Mouse (Mus musculus): ENCODE measurements around the gene Cers3. TPM values are rescaled to one million over a fixed set of nuclear protein-coding genes. Genes with fewer than 3 reads are reported as not detected.

Gene Cers3
- polyA plus RNA-seq, 1 experiment from 2014 or later: 0.60 TPM

DNA sequence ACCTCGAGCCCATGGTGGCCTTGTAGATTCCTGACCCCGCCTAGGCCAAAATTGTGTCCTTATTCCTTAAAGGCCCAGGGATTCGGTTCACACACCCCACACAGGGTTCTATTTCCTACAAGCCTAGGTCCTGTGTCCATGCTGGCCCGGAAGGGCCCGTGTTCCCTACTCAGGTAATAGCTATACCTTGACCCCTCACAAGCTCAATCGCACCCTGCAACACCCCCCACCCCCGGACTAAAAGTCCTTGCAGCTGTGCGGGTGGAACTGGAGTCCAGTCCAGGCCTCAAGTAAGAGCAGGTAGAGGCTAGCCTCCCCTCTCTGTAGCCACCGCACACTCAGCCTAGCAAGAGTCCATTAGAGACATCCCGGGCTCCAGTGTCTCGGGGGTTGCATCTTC is 9.4 kb upstream of the Cers3 start:
- Histone ChIP-seq H3K27me3 (replicated peaks; ENCODE audit: control insufficient read depth, insufficient read depth, low read length) (no peaks in the 10 kb centered on the region), H3K36me3 (ENCODE audit: control insufficient read depth, insufficient read depth) (no peaks in the 10 kb centered on the region), H3K4me3 (replicated peaks; ENCODE audit: low read length) (no peak overlapping the region), H3K4me1 (replicated peaks; ENCODE audit: control insufficient read depth, insufficient read depth, low read length) (no peaks in the 10 kb centered on the region), H3K9me3 (ENCODE audit: control insufficient read depth, low read length) (no peaks in the 10 kb centered on the region), H3K27ac (ENCODE audit: low read length) (no peak overlapping the region), H3K9ac (replicated peaks; ENCODE audit: low read depth, low read length) (no peak overlapping the region), H3K4me2 (ENCODE audit: low read length) (no peak overlapping the region)
- 95% methylated on average over 11 of the region's 11 CpGs for WGBS
- ATAC-seq: no peak

DNA sequence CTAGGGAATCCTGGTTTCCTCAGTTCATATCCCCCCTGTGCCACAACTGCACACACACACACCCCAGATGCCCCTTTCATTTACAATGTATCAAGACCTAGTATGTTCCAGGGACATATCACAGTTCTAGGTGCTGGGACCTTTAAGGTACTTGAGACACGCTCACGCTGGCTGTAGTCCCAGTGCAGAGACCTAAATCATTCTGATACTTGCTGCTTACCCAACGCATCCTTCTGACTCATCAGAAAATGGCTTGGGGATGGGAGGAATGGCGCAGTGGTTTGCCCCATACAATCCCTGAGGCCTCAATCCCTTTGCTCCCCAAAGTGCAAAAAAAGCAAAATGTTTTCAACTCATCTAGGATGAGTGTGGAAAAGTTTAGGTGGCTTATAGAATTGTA is 8.8 kb upstream of the Cers3 start:
- H3K4me1 ChIP-seq (replicated peaks; ENCODE audit: control insufficient read depth, insufficient read depth, low read length): no peaks in the 10 kb centered on the region
- H3K4me2 ChIP-seq (ENCODE audit: low read length): no peak overlapping the region
- H3K36me3 ChIP-seq (ENCODE audit: control insufficient read depth, insufficient read depth): no peaks in the 10 kb centered on the region
- no peaks in the 10 kb centered on the region for H3K9me3 ChIP-seq (ENCODE audit: control insufficient read depth, low read length)
- ATAC-seq: no peak
- H3K4me3 ChIP-seq (replicated peaks; ENCODE audit: low read length): no peak overlapping the region
- H3K27ac ChIP-seq (ENCODE audit: low read length): no peak overlapping the region
- no peaks in the 10 kb centered on the region for H3K27me3 ChIP-seq (replicated peaks; ENCODE audit: control insufficient read depth, insufficient read depth, low read length)
- H3K9ac ChIP-seq (replicated peaks; ENCODE audit: low read depth, low read length): no peak overlapping the region
- 95% methylated on average over 4 of the region's 4 CpGs for WGBS

DNA sequence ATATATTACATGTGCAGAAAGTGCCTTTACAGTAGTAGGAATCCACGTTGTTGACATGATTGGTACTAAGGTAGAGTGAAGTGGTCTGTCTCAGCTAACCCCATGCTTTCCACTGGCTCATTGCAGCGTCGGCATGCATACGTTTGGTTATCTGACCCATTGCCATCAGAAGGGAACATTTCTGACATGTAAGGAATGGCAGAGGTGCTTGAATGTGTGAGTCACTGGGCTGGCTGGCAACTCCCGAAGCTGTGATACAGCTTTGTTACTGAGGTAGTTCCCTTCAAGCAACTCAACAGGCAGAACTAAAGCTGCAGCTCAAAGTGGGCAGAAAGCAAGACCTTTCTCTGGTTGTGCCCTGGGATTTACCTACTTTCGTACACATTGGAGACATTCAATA is 8.3 kb upstream of the Cers3 start:
- Histone ChIP-seq H3K27me3 (replicated peaks; ENCODE audit: control insufficient read depth, insufficient read depth, low read length) (no peaks in the 10 kb centered on the region), H3K4me2 (ENCODE audit: low read length) (no peak overlapping the region), H3K4me3 (replicated peaks; ENCODE audit: low read length) (no peak overlapping the region), H3K9me3 (ENCODE audit: control insufficient read depth, low read length) (no peaks in the 10 kb centered on the region), H3K4me1 (replicated peaks; ENCODE audit: control insufficient read depth, insufficient read depth, low read length) (no peaks in the 10 kb centered on the region), H3K27ac (ENCODE audit: low read length) (no peak overlapping the region), H3K9ac (replicated peaks; ENCODE audit: low read depth, low read length) (no peak overlapping the region), H3K36me3 (ENCODE audit: control insufficient read depth, insufficient read depth) (no peaks in the 10 kb centered on the region)
- 96% methylated on average over 6 of the region's 6 CpGs for WGBS
- ATAC-seq: no peak

DNA sequence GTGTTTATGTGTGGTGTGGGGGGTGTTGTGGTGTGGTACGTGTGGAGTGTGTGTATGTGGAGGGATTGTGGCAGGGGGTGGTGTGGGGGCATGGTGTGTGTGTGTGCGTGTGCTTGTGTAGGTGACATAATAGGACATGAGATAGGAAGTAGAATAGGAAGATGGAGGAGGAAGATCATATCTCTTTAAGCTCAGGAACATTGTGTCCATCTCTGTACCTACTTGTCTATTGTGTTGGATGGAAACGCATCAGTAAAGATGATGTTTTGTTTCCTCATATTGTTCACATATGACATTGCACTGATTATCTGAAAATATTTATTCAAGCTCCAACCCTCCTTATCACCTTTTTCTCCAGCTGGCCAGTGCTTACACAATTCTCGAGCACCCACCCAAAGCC is 5.9 kb upstream of the Cers3 start:
- Histone ChIP-seq H3K9ac (replicated peaks; ENCODE audit: low read depth, low read length) (no peak overlapping the region), H3K36me3 (ENCODE audit: control insufficient read depth, insufficient read depth) (no peaks in the 10 kb centered on the region), H3K4me1 (replicated peaks; ENCODE audit: control insufficient read depth, insufficient read depth, low read length) (no peaks in the 10 kb centered on the region), H3K27ac (ENCODE audit: low read length) (no peak overlapping the region), H3K27me3 (replicated peaks; ENCODE audit: control insufficient read depth, insufficient read depth, low read length) (no peaks in the 10 kb centered on the region), H3K4me3 (replicated peaks; ENCODE audit: low read length) (no peak overlapping the region), H3K4me2 (ENCODE audit: low read length) (no peak overlapping the region), H3K9me3 (ENCODE audit: control insufficient read depth, low read length) (no peaks in the 10 kb centered on the region)
- no peak for ATAC-seq
- WGBS: 94% methylated on average over 4 of the region's 4 CpGs

DNA sequence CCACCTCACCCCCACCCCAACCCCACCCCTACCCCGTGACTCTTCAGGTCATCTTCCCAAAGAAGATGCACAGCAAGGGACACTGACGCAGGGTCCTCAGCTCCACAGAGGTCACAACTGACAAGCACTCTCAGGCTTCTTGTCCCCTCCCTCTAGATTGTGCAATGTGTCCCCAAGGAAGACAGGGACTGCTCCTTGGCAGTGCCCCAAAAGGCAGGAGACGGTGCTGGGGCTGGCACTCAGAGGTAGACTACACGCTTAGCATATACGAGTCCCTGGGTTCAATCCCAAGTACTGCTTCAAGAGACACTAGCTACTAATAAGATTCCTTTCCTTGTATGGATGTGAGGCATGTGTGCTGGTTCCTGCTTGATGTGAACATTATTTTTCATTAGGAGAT is 2.3 kb upstream of the Cers3 start:
- no peaks in the 10 kb centered on the region for H3K4me1 ChIP-seq (replicated peaks; ENCODE audit: control insufficient read depth, insufficient read depth, low read length)
- no peak for ATAC-seq
- H3K9me3 ChIP-seq (ENCODE audit: control insufficient read depth, low read length): no peaks in the 10 kb centered on the region
- H3K27me3 ChIP-seq (replicated peaks; ENCODE audit: control insufficient read depth, insufficient read depth, low read length): no peaks in the 10 kb centered on the region
- H3K9ac ChIP-seq (replicated peaks; ENCODE audit: low read depth, low read length): no peak overlapping the region
- H3K27ac ChIP-seq (ENCODE audit: low read length): no peak overlapping the region
- WGBS: 73% methylated on average over 5 of the region's 5 CpGs
- H3K4me3 ChIP-seq (replicated peaks; ENCODE audit: low read length): no peak overlapping the region
- H3K4me2 ChIP-seq (ENCODE audit: low read length): no peak overlapping the region
- no peaks in the 10 kb centered on the region for H3K36me3 ChIP-seq (ENCODE audit: control insufficient read depth, insufficient read depth)

DNA sequence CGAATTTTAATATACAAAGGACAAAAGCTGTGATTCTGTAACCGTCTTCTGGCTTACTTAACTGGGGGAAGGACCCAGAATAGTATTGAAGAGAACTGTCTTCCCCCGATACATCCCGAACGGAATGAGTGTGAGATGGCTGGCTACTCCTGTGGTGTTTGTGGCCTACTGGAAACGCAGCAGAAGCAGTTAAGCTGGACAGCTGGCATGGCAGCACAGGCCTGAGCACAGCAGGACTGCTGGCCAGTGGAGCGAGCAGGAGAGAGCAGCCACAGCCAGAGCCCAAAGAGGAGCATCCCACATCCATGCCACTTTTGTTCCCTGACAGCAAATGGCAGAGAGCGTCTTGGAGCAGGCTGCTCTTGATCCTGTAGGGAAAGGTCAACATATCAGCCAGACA is 1.9 kb upstream of the Cers3 start:
- H3K36me3 ChIP-seq (ENCODE audit: control insufficient read depth, insufficient read depth): no peaks in the 10 kb centered on the region
- no peaks in the 10 kb centered on the region for H3K27me3 ChIP-seq (replicated peaks; ENCODE audit: control insufficient read depth, insufficient read depth, low read length)
- no peak overlapping the region for H3K4me2 ChIP-seq (ENCODE audit: low read length)
- no peak overlapping the region for H3K27ac ChIP-seq (ENCODE audit: low read length)
- ATAC-seq: no peak
- no peak overlapping the region for H3K4me3 ChIP-seq (replicated peaks; ENCODE audit: low read length)
- no peak overlapping the region for H3K9ac ChIP-seq (replicated peaks; ENCODE audit: low read depth, low read length)
- no peaks in the 10 kb centered on the region for H3K4me1 ChIP-seq (replicated peaks; ENCODE audit: control insufficient read depth, insufficient read depth, low read length)
- no peaks in the 10 kb centered on the region for H3K9me3 ChIP-seq (ENCODE audit: control insufficient read depth, low read length)
- WGBS: 69% methylated on average over 8 of the region's 8 CpGs

DNA sequence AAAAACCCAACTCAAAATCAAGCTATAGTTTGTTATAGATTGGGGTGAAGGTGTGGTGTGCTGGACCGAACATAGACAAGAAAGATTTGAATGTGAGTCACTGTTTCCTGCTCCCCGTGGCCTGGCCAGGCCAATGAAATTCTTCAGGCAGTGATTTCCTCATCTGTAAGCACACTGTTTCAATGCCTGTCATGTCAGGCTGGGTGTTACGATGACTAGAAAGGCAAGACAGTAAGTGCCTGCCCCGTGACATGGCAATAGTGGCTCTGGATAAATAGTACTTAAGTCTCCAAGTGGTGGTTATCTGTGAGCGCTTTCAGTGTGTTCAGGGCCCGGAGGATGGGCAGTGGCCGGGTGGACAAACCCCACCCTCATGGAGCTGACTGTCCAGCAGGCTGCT is 3.7 kb downstream of the Cers3 start:
- no peak for ATAC-seq
- H3K4me1 ChIP-seq (replicated peaks; ENCODE audit: control insufficient read depth, insufficient read depth, low read length): no peaks in the 10 kb centered on the region
- H3K4me3 ChIP-seq (replicated peaks; ENCODE audit: low read length): no peak overlapping the region
- H3K9me3 ChIP-seq (ENCODE audit: control insufficient read depth, low read length): no peaks in the 10 kb centered on the region
- no peak overlapping the region for H3K27ac ChIP-seq (ENCODE audit: low read length)
- H3K4me2 ChIP-seq (ENCODE audit: low read length): no peak overlapping the region
- 83% methylated on average over 7 of the region's 7 CpGs for WGBS
- H3K36me3 ChIP-seq (ENCODE audit: control insufficient read depth, insufficient read depth): no peaks in the 10 kb centered on the region
- no peaks in the 10 kb centered on the region for H3K27me3 ChIP-seq (replicated peaks; ENCODE audit: control insufficient read depth, insufficient read depth, low read length)
- no peak overlapping the region for H3K9ac ChIP-seq (replicated peaks; ENCODE audit: low read depth, low read length)

DNA sequence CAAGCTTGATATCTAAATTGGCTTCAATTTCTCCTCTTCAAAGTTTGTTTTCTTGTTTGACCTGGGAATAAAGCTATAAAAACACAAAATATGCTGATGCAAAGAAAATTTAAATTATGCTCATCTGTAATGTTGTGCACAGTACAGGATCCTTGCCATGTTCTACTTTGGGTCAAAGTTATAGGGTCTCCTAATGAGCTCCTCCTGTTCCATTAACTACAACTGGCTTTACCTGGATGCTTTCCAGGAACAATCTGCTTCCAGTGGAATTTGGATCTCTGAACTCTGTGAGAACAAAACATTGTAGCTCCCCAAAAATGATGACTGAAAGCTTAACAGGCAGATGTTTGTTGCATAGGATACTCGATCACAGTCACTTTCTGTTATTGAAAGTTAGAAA is 6.7 kb downstream of the Cers3 start:
- Histone ChIP-seq H3K27ac (ENCODE audit: low read length) (no peak overlapping the region), H3K4me1 (replicated peaks; ENCODE audit: control insufficient read depth, insufficient read depth, low read length) (no peaks in the 10 kb centered on the region), H3K36me3 (ENCODE audit: control insufficient read depth, insufficient read depth) (no peaks in the 10 kb centered on the region), H3K9ac (replicated peaks; ENCODE audit: low read depth, low read length) (no peak overlapping the region), H3K4me3 (replicated peaks; ENCODE audit: low read length) (no peak overlapping the region), H3K27me3 (replicated peaks; ENCODE audit: control insufficient read depth, insufficient read depth, low read length) (no peaks in the 10 kb centered on the region), H3K9me3 (ENCODE audit: control insufficient read depth, low read length) (no peaks in the 10 kb centered on the region), H3K4me2 (ENCODE audit: low read length) (no peak overlapping the region)
- ATAC-seq: no peak
- 72% methylated on average over 1 of the region's 1 CpGs for WGBS

DNA sequence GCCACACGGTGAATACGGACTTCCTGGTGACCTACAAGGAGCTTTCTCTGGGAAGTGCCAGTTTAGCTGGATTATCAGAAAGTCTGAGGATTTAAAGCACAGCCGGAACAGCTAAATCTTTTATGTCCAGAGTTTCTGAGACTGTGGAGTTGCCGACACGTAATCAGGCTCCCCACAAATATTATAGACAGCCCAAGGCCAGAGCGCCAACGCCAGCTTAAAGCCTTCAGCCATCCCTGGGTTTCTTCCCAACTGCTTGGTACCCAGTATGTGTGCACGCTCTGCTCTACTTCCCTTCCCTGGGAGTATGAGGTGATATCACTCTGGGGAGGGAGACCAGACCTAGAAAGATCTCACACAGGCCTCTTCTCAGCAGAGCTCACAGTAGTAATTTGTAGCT is 10.5 kb downstream of the Cers3 start:
- no peak overlapping the region for H3K4me2 ChIP-seq (ENCODE audit: low read length)
- no peaks in the 10 kb centered on the region for H3K4me1 ChIP-seq (replicated peaks; ENCODE audit: control insufficient read depth, insufficient read depth, low read length)
- H3K4me3 ChIP-seq (replicated peaks; ENCODE audit: low read length): no peak overlapping the region
- H3K9ac ChIP-seq (replicated peaks; ENCODE audit: low read depth, low read length): no peak overlapping the region
- 84% methylated on average over 8 of the region's 8 CpGs for WGBS
- no peaks in the 10 kb centered on the region for H3K36me3 ChIP-seq (ENCODE audit: control insufficient read depth, insufficient read depth)
- H3K27me3 ChIP-seq (replicated peaks; ENCODE audit: control insufficient read depth, insufficient read depth, low read length): no peaks in the 10 kb centered on the region
- H3K27ac ChIP-seq (ENCODE audit: low read length): no peak overlapping the region
- no peak for ATAC-seq
- no peaks in the 10 kb centered on the region for H3K9me3 ChIP-seq (ENCODE audit: control insufficient read depth, low read length)

DNA sequence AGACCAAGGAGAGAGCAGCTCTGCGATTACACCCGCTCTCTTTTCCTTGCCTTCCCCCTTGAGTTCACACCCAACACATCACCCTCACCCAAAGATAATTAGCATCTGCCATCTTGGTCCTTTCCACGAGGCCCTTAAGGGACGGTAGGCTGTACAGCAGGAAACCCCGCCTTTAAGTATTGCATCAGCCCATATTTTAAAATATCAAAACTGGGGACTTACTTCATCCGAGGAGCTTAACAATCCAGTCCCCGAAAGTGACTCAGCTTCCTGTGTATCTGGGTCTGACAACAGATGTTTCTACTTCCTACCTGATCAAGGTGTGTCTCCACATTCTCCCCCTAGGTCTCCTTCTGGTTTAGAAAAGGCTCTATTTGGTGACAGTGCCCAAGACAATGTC is 12.3 kb downstream of the Cers3 start:
- Histone ChIP-seq H3K4me2 (ENCODE audit: low read length) (no peak overlapping the region), H3K27me3 (replicated peaks; ENCODE audit: control insufficient read depth, insufficient read depth, low read length) (no peaks in the 10 kb centered on the region), H3K9ac (replicated peaks; ENCODE audit: low read depth, low read length) (no peak overlapping the region), H3K36me3 (ENCODE audit: control insufficient read depth, insufficient read depth) (no peaks in the 10 kb centered on the region), H3K4me3 (replicated peaks; ENCODE audit: low read length) (no peak overlapping the region), H3K27ac (ENCODE audit: low read length) (no peak overlapping the region), H3K4me1 (replicated peaks; ENCODE audit: control insufficient read depth, insufficient read depth, low read length) (no peaks in the 10 kb centered on the region), H3K9me3 (ENCODE audit: control insufficient read depth, low read length) (no peaks in the 10 kb centered on the region)
- WGBS: 80% methylated on average over 7 of the region's 7 CpGs
- no peak for ATAC-seq
